Mouse (Mus musculus): ENCODE results near the gene Gm14151.

- TF ChIP-seq POLR2A (IDR thresholded peaks at IDR 0.05; ENCODE audit: insufficient read depth, low read length) (no peak), EP300 (IDR thresholded peaks at IDR 0.05; ENCODE audit: insufficient read depth, low read depth, low read length) (no peak), CTCF (IDR thresholded peaks at IDR 0.05; ENCODE audit: low read depth, low read length) (peak; percentile 3)
Observed at GRCm38 (mm10) chr2:151039726-151040125, 52.4 kb downstream of the Gm14151 start.

Data from ES-Bruce4 (cell line).